Mouse (Mus musculus): Measurements from ENCODE around the gene Sestd1.

DNA sequence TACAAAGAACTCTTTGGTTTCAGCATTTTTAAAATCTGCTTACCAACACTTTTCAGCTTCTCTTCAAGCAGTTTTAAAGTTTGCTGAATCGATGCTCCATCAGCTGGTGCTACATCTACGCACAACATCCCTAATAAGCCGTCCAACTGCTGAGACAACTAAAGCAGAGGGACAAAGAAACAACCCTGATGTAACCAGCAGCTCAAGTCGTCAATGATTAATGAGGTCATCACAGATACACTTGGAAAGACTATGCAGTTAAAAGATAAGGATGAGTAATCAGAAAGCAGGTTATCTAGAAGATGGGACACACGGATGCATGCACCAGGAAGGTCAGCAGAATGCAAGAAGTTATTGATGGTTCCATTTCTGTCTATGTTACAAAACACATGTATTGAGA lies 82.1 kb downstream of the Sestd1 start:
- TF ChIP-seq CTCF (IDR thresholded peaks at IDR 0.05; ENCODE audit: borderline replicate concordance, insufficient read depth, low read depth, low read length), result no peak
- TF ChIP-seq POLR2A (IDR thresholded peaks at IDR 0.05; ENCODE audit: borderline replicate concordance, insufficient read depth, low read length), result no peak
